Mouse (Mus musculus) MEL (cell line): Measurements from ENCODE around the gene Phlda1. TPM values are rescaled to one million over a fixed set of nuclear protein-coding genes. Genes with fewer than 3 reads are reported as not detected.

Experiments
- DNase-seq: peaks from one replicate; pipeline ENCODE4 v3.0.0; 2011; ENCODE audit warnings: low read depth, low spot score
- H3K27ac ChIP-seq: 2 replicates; pipeline ENCODE4 v1.5.1; 2012; ENCODE audit warnings: low read depth, mild to moderate bottlenecking, control low read depth, low read length, moderate library complexity; ENCODE audit not compliant: control insufficient read depth
- H3K27me3 ChIP-seq, 2 experiments: fragments of 150-350 bp in 1 of 2; sonication (generic) in 1 of 2; 2 replicates each; pipeline ENCODE4 v1.6.1; 2012; ENCODE audit warnings: low read length in 2 of 2, mild to moderate bottlenecking in 2 of 2, improper control_type of control experiment in 1 of 2, moderate library complexity in 1 of 2; ENCODE audit not compliant: insufficient read depth in 2 of 2, control insufficient read depth in 1 of 2
- H3K36me3 ChIP-seq, 2 experiments: 2 replicates each; pipeline ENCODE4 v1.6.1; 2012 to 2014; ENCODE audit warnings: low read length in 2 of 2, improper control_type of control experiment in 1 of 2, inconsistent platforms in 1 of 2, mild to moderate bottlenecking in 1 of 2; ENCODE audit not compliant: insufficient read depth in 2 of 2, control insufficient read depth in 1 of 2
- H3K4me1 ChIP-seq, 2 experiments: fragments of 150-350 bp in 1 of 2; sonication (generic) in 1 of 2; 2 replicates each; pipeline ENCODE4 v1.6.1; 2012; ENCODE audit warnings: low read length in 2 of 2, improper control_type of control experiment in 1 of 2, mild to moderate bottlenecking in 1 of 2; ENCODE audit not compliant: insufficient read depth in 2 of 2, control insufficient read depth in 1 of 2
- H3K4me3 ChIP-seq, 2 experiments: fragments of 150-350 bp in 1 of 2; sonication (generic) in 1 of 2; 2 replicates each; pipeline ENCODE4 v1.5.1; 2012; ENCODE audit warnings: low read depth in 2 of 2, low read length in 2 of 2, mild to moderate bottlenecking in 2 of 2, moderate library complexity in 2 of 2, control low read depth in 1 of 2, improper control_type of control experiment in 1 of 2; ENCODE audit not compliant: control insufficient read depth in 1 of 2, insufficient read depth in 1 of 2
- H3K79me2 ChIP-seq: 2 replicates; pipeline ENCODE4 v1.6.1; 2012; ENCODE audit warnings: mild to moderate bottlenecking, low read length, moderate library complexity; ENCODE audit not compliant: control insufficient read depth, poor library complexity, insufficient read depth
- H3K9ac ChIP-seq: 2 replicates; pipeline ENCODE4 v1.6.1; 2012; ENCODE audit warnings: low read depth, mild to moderate bottlenecking, control low read depth, low read length, moderate library complexity; ENCODE audit not compliant: control insufficient read depth, poor library complexity, severe bottlenecking
- H3K9me3 ChIP-seq: fragments of 150-350 bp; sonication (generic); replicated peaks from 2 replicates; pipeline ENCODE4 v1.6.1; 2012; ENCODE audit warnings: mild to moderate bottlenecking, low read length, improper control_type of control experiment, moderate library complexity; ENCODE audit not compliant: insufficient read depth
- CHD1 ChIP-seq: IDR thresholded peaks from 2 replicates; pipeline ENCODE4 v1.6.1; 2012; ENCODE audit warnings: low read depth, mild to moderate bottlenecking, inconsistent platforms, low read length, improper control_type of control experiment
- CTCF ChIP-seq, 3 experiments: IDR thresholded peaks in 2 of 3; conservative IDR thresholded peaks in 1 of 3; 2 replicates each; pipeline ENCODE4 v1.5.1; 2011 to 2012; ENCODE audit warnings: low read length in 3 of 3, low read depth in 2 of 3, mild to moderate bottlenecking in 2 of 3, improper control_type of control experiment in 1 of 3, inconsistent platforms in 1 of 3, mixed read lengths in 1 of 3, moderate library complexity in 1 of 3; ENCODE audit not compliant: control insufficient read depth in 1 of 3, insufficient read depth in 1 of 3, poor library complexity in 1 of 3, severe bottlenecking in 1 of 3
- GABPA ChIP-seq: IDR thresholded peaks from 2 replicates; pipeline ENCODE4 v1.6.1; 2012; ENCODE audit warnings: low read depth, mild to moderate bottlenecking, inconsistent platforms, low read length, improper control_type of control experiment, moderate library complexity
- HCFC1 ChIP-seq: IDR thresholded peaks from 2 replicates; pipeline ENCODE4 v1.6.1; 2012; ENCODE audit warnings: low read depth, mild to moderate bottlenecking, inconsistent platforms, low read length, improper control_type of control experiment, moderate library complexity
- KAT2A ChIP-seq: conservative IDR thresholded peaks from 2 replicates; pipeline ENCODE4 v1.6.1; 2012; ENCODE audit warnings: low read depth, low read length, improper control_type of control experiment, inconsistent platforms
- MAFK ChIP-seq: IDR thresholded peaks from 2 replicates; pipeline ENCODE4 v1.6.1; 2011; ENCODE audit warnings: low read depth, mild to moderate bottlenecking, low read length, improper control_type of control experiment, borderline replicate concordance
- MAX ChIP-seq: IDR thresholded peaks from 2 replicates; pipeline ENCODE4 v1.6.1; 2011; ENCODE audit warnings: low read length, improper control_type of control experiment
- MAZ ChIP-seq: IDR thresholded peaks from 2 replicates; pipeline ENCODE4 v1.6.1; 2012; ENCODE audit warnings: low read depth, mild to moderate bottlenecking, inconsistent platforms, low read length, improper control_type of control experiment
- MXI1 ChIP-seq: IDR thresholded peaks from 2 replicates; pipeline ENCODE4 v1.6.1; 2011; ENCODE audit warnings: mild to moderate bottlenecking, low read depth, low read length, improper control_type of control experiment
- NELFE ChIP-seq: IDR thresholded peaks from 2 replicates; pipeline ENCODE4 v1.6.1; 2011; ENCODE audit warnings: low read depth, low read length, improper control_type of control experiment
- NRF1 ChIP-seq: IDR thresholded peaks from 2 replicates; pipeline ENCODE4 v1.6.1; 2014; ENCODE audit warnings: low read depth, mild to moderate bottlenecking, inconsistent platforms, low read length, improper control_type of control experiment, moderate library complexity; ENCODE audit not compliant: poor library complexity, insufficient read depth, severe bottlenecking
- POLR2A ChIP-seq, 2 experiments: IDR thresholded peaks; 2 replicates each; pipeline ENCODE4 v1.6.1; 2011 to 2012; ENCODE audit warnings: low read length in 2 of 2, mild to moderate bottlenecking in 2 of 2, control low read depth in 1 of 2, improper control_type of control experiment in 1 of 2, low read depth in 1 of 2, moderate library complexity in 1 of 2; ENCODE audit not compliant: control insufficient read depth in 1 of 2, insufficient read depth in 1 of 2, poor library complexity in 1 of 2
- POLR2AphosphoS2 ChIP-seq: IDR thresholded peaks from 2 replicates; pipeline ENCODE4 v1.6.1; 2011; ENCODE audit warnings: low read length, improper control_type of control experiment
- RAD21 ChIP-seq: IDR thresholded peaks from 2 replicates; pipeline ENCODE4 v1.6.1; 2011; ENCODE audit warnings: mild to moderate bottlenecking, low read depth, low read length, improper control_type of control experiment
- RCOR1 ChIP-seq: IDR thresholded peaks from 2 replicates; pipeline ENCODE4 v1.6.1; 2012; ENCODE audit warnings: low read depth, mild to moderate bottlenecking, inconsistent platforms, low read length, improper control_type of control experiment
- SIN3A ChIP-seq: IDR thresholded peaks from 2 replicates; pipeline ENCODE4 v1.6.1; 2012; ENCODE audit warnings: low read length, improper control_type of control experiment, inconsistent platforms
- SMC3 ChIP-seq: IDR thresholded peaks from 2 replicates; pipeline ENCODE4 v1.6.1; 2011; ENCODE audit warnings: low read depth, low read length, improper control_type of control experiment
- TCF12 ChIP-seq: IDR thresholded peaks from 2 replicates; pipeline ENCODE4 v1.6.1; 2014; ENCODE audit warnings: low read depth, mild to moderate bottlenecking, inconsistent platforms, low read length, improper control_type of control experiment, moderate library complexity
- UBTF ChIP-seq: IDR thresholded peaks from 2 replicates; pipeline ENCODE4 v1.6.1; 2012; ENCODE audit warnings: low read depth, mild to moderate bottlenecking, inconsistent platforms, low read length, improper control_type of control experiment, moderate library complexity, borderline replicate concordance; ENCODE audit not compliant: insufficient read depth
- ZC3H11A ChIP-seq: IDR thresholded peaks from 2 replicates; pipeline ENCODE4 v1.6.1; 2012; ENCODE audit warnings: low read depth, mild to moderate bottlenecking, inconsistent platforms, low read length, improper control_type of control experiment
- ZMIZ1 ChIP-seq: IDR thresholded peaks from 2 replicates; pipeline ENCODE4 v1.6.1; 2012; ENCODE audit warnings: low read depth, mild to moderate bottlenecking, inconsistent platforms, low read length, improper control_type of control experiment, moderate library complexity
- polyA plus RNA-seq, 2 experiments: library from polyadenylated mRNA; stranded (reverse) in 1 of 2; unstranded in 1 of 2; fragments of >175 nt in 1 of 2; fragments of >200 nt in 1 of 2; gene quantifications; 2 replicates each; pipeline versions ENCODE4 v1.2.1 to v1.2.4; 2012; ENCODE audit warnings: low replicate concordance in 2 of 2, low read depth in 1 of 2; ENCODE audit not compliant: insufficient read length in 2 of 2, insufficient read depth in 1 of 2, missing spikeins in 1 of 2
- total RNA-seq: library from RNA; depleted of rRNA; stranded (reverse); fragments of 300-350 nt; gene quantifications from 2 replicates; pipeline ENCODE4 v1.2.3, GENCODE M21; 2012; rRNA removed

Phlda1 gene
- total RNA-seq (0.27 and 0.39 TPM in 2 replicates), polyA plus RNA-seq (1 to 10 TPM in 1 of 2 experiments, not detected in 1; 3.4 TPM)

DNA sequence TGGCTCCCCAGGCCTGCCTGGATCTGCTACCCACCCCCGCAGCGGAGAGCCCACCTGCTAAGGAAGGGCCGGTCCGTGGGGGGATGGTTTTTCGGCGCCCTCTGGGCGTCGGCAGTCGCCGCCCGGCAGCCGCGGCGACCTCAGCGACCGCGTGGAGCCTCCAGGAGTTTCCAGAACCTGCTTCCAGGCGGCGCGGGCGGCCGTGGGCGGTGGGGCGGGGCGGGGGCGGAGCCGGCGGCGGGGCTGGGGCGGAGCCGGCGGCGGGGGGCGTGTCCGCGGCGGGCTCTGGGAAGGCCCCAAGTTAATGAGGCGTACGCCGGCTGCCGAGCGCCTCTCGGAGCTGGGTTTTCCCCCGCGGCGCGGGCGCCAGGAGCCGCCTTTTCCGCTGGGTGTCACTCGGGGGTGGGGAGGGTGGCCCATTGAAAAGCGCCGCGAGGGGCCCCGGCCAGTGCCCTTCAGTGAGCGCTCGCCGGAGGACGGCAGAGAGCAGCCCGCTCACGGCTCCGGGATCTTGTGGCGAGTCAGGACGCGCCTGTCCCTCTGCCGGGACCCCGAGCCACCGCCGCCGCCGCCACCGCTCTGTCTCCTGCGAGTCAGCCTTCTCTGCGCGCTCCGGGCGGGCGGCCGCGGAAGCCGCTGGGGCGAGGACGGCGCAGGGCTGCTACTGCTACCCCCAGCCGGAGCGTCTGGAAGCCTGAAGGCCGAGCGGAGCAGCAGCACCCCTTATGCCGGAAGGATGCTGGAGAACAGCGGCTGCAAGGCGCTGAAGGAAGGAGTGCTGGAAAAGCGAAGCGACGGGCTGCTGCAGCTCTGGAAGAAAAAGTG is at the start of gene Phlda1:
Phlda1 (plus strand) TSS at position 186 of the 825 bp plus-strand sequence.
- H3K9me3 ChIP-seq, result no peaks in the 10 kb centered on the region
- H3K9ac ChIP-seq, result peak within 1 kb of the TSS; percentile 95
- no peak for TF ChIP-seq KAT2A
- peak; percentile 59; the same call in 1 of the 2 replicates for TF ChIP-seq MXI1
- 0 out of 2 replicates have a peak, but pooled peaks have one; percentile 26 for TF ChIP-seq MAX
- TF ChIP-seq GABPA, result no peak
- no peak for TF ChIP-seq POLR2AphosphoS2
- peak; percentile 38; the same call in 1 of the 2 replicates for TF ChIP-seq MAZ
- TF ChIP-seq TCF12, result no peak
- TF ChIP-seq SMC3, result peak; percentile 46
- no peak for TF ChIP-seq RCOR1
- no peak for TF ChIP-seq ZMIZ1
- peak; percentile 30; the same call in 1 of the 2 replicates for TF ChIP-seq ZC3H11A
- TF ChIP-seq NELFE, result peak; percentile 57
- TF ChIP-seq MAFK, result no peak
- peak; percentile 64 to 68; a peak in 3 of 4 replicates for TF ChIP-seq POLR2A (IDR thresholded peaks at IDR 0.05; ENCODE audit: control insufficient read depth in 1 of 2, insufficient read depth in 1 of 2, low read depth in 1 of 2, low read length in 2 of 2, poor library complexity in 1 of 2)
- peak in 2 of 3 experiments; percentile 29 to 35; a peak in 3 of 6 replicates for TF ChIP-seq CTCF (IDR thresholded peaks at IDR 0.05 in 2 of 3, conservative IDR thresholded peaks at IDR 0.05 in 1 of 3; ENCODE audit: control insufficient read depth in 1 of 3, insufficient read depth in 1 of 3, low read depth in 2 of 3, low read length in 3 of 3, poor library complexity in 1 of 3, severe bottlenecking in 1 of 3)
- TF ChIP-seq UBTF, result peak; percentile 83; the same call in 1 of the 2 replicates
- 0 out of 2 replicates have a peak, but pooled peaks have one; percentile 22 for TF ChIP-seq NRF1
- TF ChIP-seq CHD1, result no peak
- TF ChIP-seq HCFC1, result 0 out of 2 replicates have a peak, but pooled peaks have one; percentile 33
- peak; percentile 44; the same call in 1 of the 2 replicates for TF ChIP-seq SIN3A
- peak; percentile 21 for TF ChIP-seq RAD21
- no peaks in the 10 kb centered on the region for H3K4me1 ChIP-seq
- no peaks in the 10 kb centered on the region; the same call in 1 of the 2 replicates for H3K79me2 ChIP-seq
- H3K4me3 ChIP-seq, result peak within 1 kb of the TSS; percentile 69 to 81
- DNase-seq, result peak; percentile 87
- H3K36me3 ChIP-seq, result peaks cover 0 to 4% of the 10 kb centered on the region in 2 experiments; a peak in 2 of 4 replicates
- H3K27me3 ChIP-seq, result no peaks in the 10 kb centered on the region
- H3K27ac ChIP-seq, result peak within 1 kb of the TSS; percentile 55
